Mouse (Mus musculus): ENCODE measurements around the gene Ccz1.
A peak's percentile ranks its signal among the peaks of the same experiment; 100 is the strongest.
"Not testable (repeated sequence)": the region's sequence is repeated elsewhere in the genome, so short reads cannot be mapped to it uniquely, and the experiment has no call there.

Gene Ccz1

GRCm38 (mm10) chr5:144014551-144015311, at the start of gene Ccz1:
Gene Ccz1, minus strand, starts transcription at chr5:144014877.
- DNase-seq, result peak; percentile 81

- no peak for DNase-seq
These were observed 49.4 kb upstream of the Ccz1 start for GRCm38 (mm10) chr5:144064093-144064492.

- DNase-seq, result no peak
These were observed 39.7 kb upstream of the Ccz1 start for GRCm38 (mm10) chr5:144054340-144054739.

GRCm38 (mm10) chr5:144053450-144053849, 38.8 kb upstream of the Ccz1 start:
- DNase-seq, result no peak

GRCm38 (mm10) chr5:144051268-144051667, 36.6 kb upstream of the Ccz1 start:
- no peak for DNase-seq

GRCm38 (mm10) chr5:144049881-144050280, 35.2 kb upstream of the Ccz1 start:
- DNase-seq, result no peak

- DNase-seq, result peak; percentile 48
These were observed 32.6 kb upstream of the Ccz1 start for GRCm38 (mm10) chr5:144047324-144047723.

- DNase-seq, result no peak
These were observed 28.5 kb upstream of the Ccz1 start for GRCm38 (mm10) chr5:144043166-144043565.

- peak; percentile 57 for DNase-seq
These were observed 26.2 kb upstream of the Ccz1 start for GRCm38 (mm10) chr5:144040720-144041364.

GRCm38 (mm10) chr5:144039886-144040285, 25.2 kb upstream of the Ccz1 start:
- no peak for DNase-seq

GRCm38 (mm10) chr5:144039156-144039675, 24.5 kb upstream of the Ccz1 start:
- no peak for DNase-seq

GRCm38 (mm10) chr5:144036952-144037351, 22.3 kb upstream of the Ccz1 start:
- DNase-seq, result no peak

GRCm38 (mm10) chr5:144034567-144034966, 19.9 kb upstream of the Ccz1 start:
- no peak for DNase-seq

GRCm38 (mm10) chr5:144032491-144032890, 17.8 kb upstream of the Ccz1 start:
- no peak for DNase-seq

- DNase-seq, result no peak
These were observed 12.1 kb upstream of the Ccz1 start, which contains the start of gene Ocm for GRCm38 (mm10) chr5:144026620-144027263. Gene Ocm, minus strand, starts transcription at chr5:144026670.

- DNase-seq, result no peak
These were observed 1.2 kb upstream of the Ccz1 start for GRCm38 (mm10) chr5:144015845-144016244.

- DNase-seq, result peak; percentile 9
These were observed 604 bp upstream of the Ccz1 start for GRCm38 (mm10) chr5:144015312-144015650.

- not testable (repeated sequence) for DNase-seq
These were observed 1.1 kb downstream of the Ccz1 start for GRCm38 (mm10) chr5:144013366-144014134.

GRCm38 (mm10) chr5:144002461-144003192, 12.1 kb downstream of the Ccz1 start:
- DNase-seq, result no peak

GRCm38 (mm10) chr5:143999409-143999808, 15.3 kb downstream of the Ccz1 start:
- no peak for DNase-seq

GRCm38 (mm10) chr5:143994632-143995365, 19.9 kb downstream of the Ccz1 start:
- no peak for DNase-seq

Data from cerebellum, adult 9-11 months (tissue).